Mouse (Mus musculus) gastrocnemius, postnatal 4 days (tissue): ENCODE data around the gene Gm2381. TPM values are rescaled to one million over a fixed set of nuclear protein-coding genes. Genes with fewer than 3 reads are reported as not detected.
"Not testable (repeated sequence)": the region's sequence is repeated elsewhere in the genome, so short reads cannot be mapped to it uniquely, and the experiment has no call there.

Experiments
- DNase-seq, 2 experiments: peaks; one replicate each; pipeline ENCODE4 v3.0.0; 2021 to 2022; ENCODE audit warnings: low spot score in 2 of 2, mixed read lengths in 2 of 2
- long read RNA-seq, 2 experiments: library from polyadenylated mRNA; stranded (forward); transcript quantifications; one replicate each; pipeline ENCODE4 v2.0.0; 2021
- total RNA-seq, 2 experiments: library from RNA; stranded (reverse); gene quantifications; 2 replicates each; pipeline ENCODE4 v1.2.3; 2021

Gm2381 gene
- total RNA-seq = not detected
- long read RNA-seq, experiment 1 = 0 reads
- long read RNA-seq, experiment 2 = 0 reads

GRCm38 (mm10) chr7:42866801-42867458 lies at the start of gene Gm2381:
TSS of gene Gm2381 (minus strand) at chr7:42867234.
- DNase-seq = not testable (repeated sequence)

GRCm38 (mm10) chr7:42898067-42898466 lies 31.0 kb upstream of the Gm2381 start:
- not testable (repeated sequence) for DNase-seq

- DNase-seq = no peak
Measured at GRCm38 (mm10) chr7:42878090-42878489, 11.1 kb upstream of the Gm2381 start.

GRCm38 (mm10) chr7:42838366-42838765 lies 28.7 kb downstream of the Gm2381 start:
- DNase-seq = not testable (repeated sequence)

GRCm38 (mm10) chr7:42832221-42832620 lies 34.8 kb downstream of the Gm2381 start:
- no peak for DNase-seq

- not testable (repeated sequence) for DNase-seq
Measured at GRCm38 (mm10) chr7:42793425-42793824, 73.6 kb downstream of the Gm2381 start, which contains the start of gene Vmn2r62. TSS of gene Vmn2r62 (minus strand) at chr7:42793525.

Other genes with a start within 250 kb of the Gm2381 start
- gene Zfp976, start 224.6 kb downstream of the Gm2381 start, total RNA-seq = 1 to 10 TPM; 1.2 to 1.4 TPM
- 1 to 10 TPM; 5.0 to 5.3 TPM for gene Zfp975, start 174.5 kb downstream of the Gm2381 start, total RNA-seq
- gene Gm17067, start 140.2 kb downstream of the Gm2381 start, total RNA-seq = not detected
- gene Vmn2r62, start 73.7 kb downstream of the Gm2381 start, total RNA-seq = not detected
- gene Vmn2r63, start 66.6 kb upstream of the Gm2381 start, total RNA-seq = not detected
- not detected for gene Gm9268, start 151.5 kb upstream of the Gm2381 start, total RNA-seq
- not detected for gene Zfp936, start 247.0 kb upstream of the Gm2381 start, total RNA-seq